Mouse (Mus musculus): ENCODE measurements at regions not wholly inside any gene's neighbourhood (a gene's known extent, or its start where the extent isn't known, plus 50 kb on each side); places are given as distances from the start of the nearest gene placed in this dataset.
"Not testable (repeated sequence)": the region's sequence is repeated elsewhere in the genome, so short reads cannot be mapped to it uniquely, and the experiment has no call there.

DNA sequence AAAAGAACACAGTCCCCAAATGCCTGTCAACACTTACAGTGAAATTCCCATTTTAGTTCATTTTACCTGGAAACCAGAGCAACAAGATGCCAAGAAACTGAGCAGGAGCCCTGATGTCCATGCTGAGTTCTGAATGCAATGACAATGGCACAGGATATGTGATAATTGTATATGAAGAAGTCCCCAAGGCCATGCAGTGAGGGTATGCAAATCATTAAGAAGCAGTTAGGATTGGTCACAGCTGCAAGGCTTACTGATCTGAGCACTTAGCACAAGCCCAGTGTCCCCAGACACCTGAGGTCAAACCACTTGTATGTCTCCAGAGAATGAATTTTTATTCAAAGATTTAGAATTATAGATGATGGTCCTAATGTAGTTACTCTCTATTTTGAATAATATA lies 419.0 kb upstream of the Tacstd2 start:
- DNase-seq, result not testable (repeated sequence)

DNA sequence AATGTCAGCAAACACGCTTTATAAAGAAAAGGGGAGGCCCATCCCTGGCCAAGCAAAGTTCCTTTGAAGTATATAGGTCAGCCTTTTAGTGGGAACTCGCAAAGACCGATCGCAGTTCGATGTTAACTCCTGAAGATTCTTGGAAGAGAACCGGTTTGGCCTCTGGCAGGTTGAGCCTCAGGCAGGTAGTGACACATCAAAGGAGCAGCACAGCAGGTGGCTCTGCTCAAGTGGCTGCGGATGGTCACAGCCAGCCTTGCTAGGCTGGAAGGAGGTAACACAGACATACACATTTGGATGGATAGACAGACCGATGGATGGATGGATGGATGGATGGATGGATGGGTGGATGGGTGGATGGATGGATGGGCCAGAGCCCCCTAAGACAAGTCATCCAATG lies 395.9 kb upstream of the Tacstd2 start:
- not testable (repeated sequence) for DNase-seq

DNA sequence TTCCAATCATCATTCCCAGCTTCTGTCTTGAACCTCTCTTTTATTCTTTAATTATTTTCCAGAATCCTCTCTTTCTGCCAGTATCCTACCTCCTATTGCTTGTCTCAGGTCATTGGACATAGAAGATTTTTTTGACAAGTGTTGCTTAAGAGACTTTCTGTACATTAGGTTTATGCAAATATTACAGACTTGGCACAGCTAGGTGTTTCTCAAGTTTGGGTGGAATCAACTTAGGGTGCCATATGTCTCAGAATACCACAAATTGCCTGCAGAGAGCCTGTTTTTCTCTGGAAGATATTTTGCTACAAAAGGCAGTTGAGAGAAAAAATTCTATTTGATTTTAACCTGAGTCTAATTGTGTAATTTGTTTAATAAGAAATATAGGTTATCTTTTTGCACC lies 386.9 kb upstream of the Tacstd2 start:
- no peak for DNase-seq

DNA sequence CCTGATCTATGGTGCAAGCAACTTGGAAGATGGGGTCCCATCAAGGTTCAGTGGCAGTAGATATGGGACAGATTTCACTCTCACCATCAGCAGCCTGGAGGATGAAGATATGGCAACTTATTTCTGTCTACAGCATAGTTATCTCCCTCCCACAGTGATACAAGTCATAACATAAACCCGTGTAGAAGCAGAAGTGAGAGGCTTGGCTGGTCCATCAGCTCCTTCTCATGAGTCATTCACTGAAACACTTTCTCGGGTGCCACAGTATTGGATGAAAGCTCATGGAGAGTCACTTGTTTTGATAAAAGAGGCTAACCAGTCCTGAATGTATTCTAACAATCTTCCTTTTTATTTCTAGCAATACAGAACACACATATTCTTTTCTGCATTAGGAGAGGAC lies 378.3 kb upstream of the Tacstd2 start:
- DNase-seq, result no peak

DNA sequence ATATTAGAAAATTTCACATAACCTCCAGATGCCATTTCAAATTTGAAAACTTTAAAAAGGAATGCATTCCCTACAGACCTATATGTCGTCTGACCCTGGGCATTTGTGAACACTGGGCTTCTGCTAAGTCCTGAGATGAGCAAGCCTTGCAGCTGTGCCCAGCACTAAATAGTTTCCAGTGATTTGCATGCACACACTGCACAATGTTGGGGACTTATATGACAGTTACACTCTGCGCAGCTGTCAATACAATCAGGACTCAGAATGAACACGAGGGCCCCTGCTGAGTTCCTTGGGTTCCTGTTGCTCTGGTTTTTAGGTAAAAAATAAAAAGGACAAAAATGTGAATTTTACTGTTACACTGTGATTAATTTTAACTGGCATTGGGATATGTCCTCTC lies 377.7 kb upstream of the Tacstd2 start:
- DNase-seq, result no peak

DNA sequence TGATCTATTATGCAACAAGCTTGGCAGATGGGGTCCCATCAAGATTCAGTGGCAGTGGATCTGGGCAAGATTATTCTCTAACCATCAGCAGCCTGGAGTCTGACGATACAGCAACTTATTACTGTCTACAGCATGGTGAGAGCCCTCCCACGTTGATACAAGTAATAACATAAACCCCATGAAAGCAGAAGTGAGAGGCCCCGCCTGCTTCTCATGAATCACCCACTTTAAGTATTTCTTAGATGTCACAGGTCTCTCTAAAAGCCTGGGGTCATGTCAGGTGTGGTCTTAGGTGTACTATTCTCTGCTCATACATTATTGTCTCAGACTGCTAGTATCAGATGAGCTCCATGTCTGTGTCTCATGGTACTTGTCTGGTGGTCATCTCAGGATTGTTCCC lies 360.9 kb upstream of the Tacstd2 start:
- DNase-seq, result no peak

DNA sequence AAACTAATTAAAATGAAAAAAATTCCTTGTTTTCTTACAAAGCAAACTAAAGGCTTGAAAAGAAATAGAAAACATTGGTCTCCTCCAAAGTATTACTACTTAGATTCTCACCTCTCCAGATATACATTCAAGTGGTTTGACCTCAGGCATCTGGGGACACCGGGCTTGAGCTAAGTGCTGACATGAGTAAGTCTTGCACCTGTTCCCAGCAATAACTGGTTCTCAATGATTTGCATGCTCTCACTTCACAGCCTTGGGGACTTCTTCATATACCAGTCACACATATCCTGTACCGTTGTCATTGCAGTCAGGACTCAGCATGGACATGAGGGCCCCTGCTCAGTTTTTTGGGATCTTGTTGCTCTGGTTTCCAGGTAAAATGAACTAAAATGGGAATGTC lies 360.3 kb upstream of the Tacstd2 start:
- no peak for DNase-seq

DNA sequence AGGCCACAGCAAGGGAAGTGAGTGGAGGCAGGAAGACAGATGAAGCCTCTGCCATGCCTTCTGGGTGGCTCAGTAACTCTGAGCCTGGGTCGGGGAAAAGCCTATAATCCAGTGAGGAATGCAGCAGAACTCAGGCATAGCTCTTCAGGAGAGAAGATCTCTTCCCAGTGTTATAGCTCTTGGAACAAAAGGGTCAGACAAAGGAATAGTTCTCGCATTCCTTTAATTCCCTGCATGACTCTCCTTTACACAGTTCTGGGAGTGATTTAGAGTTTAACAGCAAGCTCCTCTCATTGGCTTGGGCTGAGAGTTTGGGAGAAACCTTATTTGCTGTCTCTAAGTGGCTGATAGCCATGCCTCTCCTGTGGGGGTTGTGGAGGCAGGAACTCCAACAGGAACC lies 352.0 kb upstream of the Tacstd2 start:
- DNase-seq, result no peak

DNA sequence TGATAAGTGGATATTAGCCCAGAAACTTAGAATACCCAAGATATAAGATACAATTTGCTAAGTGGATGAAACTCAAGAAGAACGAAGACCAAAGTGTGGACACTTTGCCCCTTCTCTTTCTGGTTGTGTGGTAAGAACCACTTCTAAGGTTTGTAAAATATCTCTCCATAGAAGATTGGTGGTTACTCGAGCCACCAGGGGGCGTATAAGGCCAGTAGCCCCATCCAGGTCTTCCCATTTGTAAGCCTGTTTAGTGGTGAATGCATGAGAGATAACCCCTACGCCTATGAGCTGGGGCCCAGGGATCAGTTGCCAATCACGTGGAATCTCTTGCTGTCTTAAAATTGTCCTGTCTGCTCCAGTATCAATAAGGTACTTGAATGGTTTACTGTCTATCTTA lies 349.3 kb upstream of the Tacstd2 start:
- no peak for DNase-seq

DNA sequence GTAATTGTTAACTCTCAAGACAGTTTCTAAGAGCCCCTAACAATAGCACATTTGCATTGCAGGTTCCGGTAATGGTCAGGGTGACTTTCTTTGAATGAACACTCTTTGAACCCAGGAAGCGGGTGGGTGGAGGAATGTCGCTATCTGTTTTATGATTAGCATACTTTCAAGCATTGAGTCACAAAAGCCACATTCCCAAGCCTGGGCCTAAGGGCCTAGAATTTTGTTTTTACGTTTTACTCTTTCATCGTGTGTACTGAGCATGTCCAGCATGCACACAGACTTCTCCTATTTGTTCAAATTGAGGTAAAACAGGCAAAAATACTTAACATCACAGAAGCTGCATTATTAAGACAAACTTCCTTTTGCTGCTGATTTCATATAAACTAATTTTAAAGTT lies 345.9 kb upstream of the Tacstd2 start:
- DNase-seq, result not testable (repeated sequence)

DNA sequence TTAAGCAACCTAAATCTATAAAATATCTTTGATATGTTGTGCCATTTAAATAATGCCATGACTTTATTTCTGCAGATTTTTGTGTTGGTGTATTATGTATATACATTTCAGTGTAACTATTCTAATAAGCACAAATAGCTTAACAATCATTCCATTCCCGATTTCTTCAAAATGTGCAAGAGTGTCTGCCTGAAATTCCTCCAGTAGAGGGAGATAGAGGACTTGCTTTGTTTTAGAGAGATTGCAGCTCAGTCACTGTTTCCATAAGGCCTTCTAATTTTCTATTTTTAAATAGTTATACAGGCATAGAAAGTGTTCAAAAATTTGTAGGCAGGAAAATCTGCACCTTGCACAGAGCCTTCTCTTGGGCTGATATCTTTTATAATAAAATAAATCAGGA lies 322.3 kb upstream of the Tacstd2 start:
- DNase-seq, result not testable (repeated sequence)

DNA sequence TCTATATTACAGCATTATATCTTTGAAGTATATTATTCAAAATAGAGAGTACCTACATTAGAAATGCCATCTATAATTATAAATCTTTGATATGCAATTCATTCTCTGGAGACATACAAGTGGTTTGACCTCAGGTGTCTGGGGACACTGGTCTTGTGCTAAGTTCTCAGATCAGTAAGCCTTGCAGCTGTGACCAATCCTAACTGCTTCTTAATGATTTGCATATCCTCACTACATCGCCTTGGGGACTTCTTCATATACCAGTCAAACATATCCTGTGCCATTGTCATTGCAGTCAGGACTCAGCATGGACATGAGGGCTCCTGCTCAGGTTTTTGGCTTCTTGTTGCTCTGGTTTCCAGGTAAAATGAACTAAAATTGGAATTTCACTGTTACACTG lies 303.9 kb upstream of the Tacstd2 start:
- DNase-seq, result not testable (repeated sequence)

DNA sequence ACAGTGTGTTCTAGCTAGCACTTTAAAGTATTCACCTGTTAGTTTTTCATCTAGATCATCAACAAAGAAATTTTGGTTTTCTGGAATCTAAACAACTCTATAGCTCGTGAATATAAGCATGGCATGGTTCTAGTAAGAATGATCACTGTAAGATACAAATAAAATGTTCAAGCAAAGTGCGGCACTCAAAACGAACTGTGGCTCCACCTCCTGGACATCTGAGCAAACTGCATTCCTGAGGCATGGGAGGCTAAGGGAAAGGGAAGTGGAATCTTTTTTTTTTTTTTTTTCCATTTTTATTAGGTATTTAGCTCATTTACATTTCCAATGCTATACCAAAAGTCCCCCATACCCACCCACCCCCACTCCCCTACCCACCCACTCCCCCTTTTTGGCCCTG lies 276.9 kb upstream of the Tacstd2 start:
- peak; percentile 41 for DNase-seq

DNA sequence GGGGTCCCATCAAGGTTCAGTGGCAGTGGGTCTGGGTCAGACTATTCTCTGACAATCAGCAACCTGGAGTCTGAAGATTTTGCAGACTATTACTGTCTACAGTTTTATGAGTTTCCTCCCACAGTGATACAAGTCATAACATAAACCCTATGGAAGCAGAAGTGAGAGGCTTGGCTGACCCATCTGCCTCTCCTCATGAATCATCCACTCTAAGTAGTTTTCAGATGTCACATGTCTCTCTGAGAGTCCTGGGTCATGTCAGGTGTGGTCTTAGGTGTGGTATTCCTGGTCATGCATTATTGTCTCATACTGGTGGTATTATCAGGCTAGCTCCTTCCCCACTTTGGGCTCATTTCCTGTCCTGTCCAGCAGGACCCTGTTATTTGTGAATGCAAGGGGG lies 255.8 kb upstream of the Tacstd2 start:
- DNase-seq, result no peak

DNA sequence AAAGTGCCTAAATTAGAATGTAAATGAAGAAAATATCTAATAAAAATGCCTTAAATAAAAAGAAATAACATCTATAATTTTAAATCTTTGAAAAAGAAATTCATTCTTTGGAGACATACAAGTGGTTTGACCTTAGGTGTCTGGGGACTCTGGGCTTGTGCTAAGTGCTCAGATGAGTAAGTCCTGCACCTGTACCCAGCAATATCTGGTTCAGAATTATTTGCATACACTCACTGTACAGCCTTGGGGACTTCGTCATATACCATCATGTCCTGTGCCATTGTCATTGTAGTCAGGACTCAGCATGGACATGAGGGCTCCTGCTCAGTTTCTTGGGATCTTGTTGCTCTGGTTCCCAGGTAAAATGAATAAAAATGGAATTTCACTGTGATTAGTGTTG lies 255.1 kb upstream of the Tacstd2 start:
- DNase-seq, result no peak

DNA sequence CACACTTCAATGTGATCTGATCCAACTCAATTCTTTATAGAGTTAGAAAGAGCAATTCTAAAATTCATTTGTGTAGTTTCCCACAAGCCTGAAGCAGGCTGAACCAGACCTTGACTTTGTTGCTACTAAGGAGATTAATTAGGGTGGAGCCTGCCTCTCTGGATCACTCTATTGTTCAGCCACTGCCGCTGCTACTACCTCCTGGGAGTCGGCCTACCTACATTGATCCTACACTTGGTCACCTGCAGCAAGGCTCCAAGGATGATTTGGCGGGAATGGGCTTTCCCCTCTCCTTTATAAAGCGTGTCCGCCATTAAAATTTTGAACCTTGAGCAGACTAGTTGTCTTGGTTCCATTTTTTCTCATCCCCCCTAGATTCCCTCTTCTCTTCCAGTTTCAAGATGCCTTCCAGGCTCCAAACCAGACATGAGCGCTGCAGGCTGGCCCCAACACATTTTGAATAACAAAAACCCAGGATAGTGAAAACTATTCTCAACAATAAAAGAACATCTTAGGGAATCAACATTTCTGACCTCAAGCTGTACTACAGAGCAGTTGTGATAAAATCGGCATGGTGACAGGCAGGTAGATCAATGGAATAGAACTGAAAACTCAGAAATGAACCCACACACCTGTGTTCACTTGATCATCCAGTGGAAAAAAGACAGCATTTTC lies 251.6 kb upstream of the Tacstd2 start:
- DNase-seq, result no peak

DNA sequence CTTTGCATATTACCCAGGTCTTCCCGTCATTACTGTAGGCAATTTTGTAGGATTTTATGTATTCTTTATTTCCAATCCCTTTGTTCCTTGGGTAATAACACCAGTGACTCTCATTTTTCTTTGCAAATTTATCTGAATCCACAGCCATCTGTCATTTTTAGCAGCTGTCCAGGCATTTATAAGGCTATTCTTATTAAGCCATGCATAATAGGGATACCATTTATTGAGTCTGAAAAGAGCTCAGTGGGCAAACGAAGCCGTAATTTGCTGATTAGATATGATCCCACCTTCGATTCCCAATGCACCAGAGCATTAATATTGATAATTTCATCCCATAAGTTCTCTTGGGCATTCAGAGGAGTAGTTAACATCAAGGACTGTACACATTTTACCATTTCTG lies 243.3 kb upstream of the Tacstd2 start:
- no peak for DNase-seq

DNA sequence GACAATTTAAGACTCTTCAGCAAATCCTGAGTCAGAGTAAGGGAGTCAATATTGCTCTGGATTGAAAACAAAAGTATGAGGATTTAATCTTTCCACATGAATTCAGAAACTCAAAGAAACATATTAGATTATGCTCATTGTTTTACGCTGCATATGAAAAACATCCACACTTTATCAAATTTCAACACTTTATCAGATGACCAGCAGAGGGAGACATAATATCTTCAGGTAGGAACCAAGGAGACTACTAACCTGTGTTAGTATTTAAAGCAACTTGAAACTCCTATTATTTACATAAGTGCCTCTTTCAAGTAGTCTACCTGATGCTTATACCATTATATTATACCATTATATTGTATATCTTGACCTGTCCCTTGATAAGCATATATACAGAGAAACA lies 218.5 kb upstream of the Tacstd2 start:
- not testable (repeated sequence) for DNase-seq

DNA sequence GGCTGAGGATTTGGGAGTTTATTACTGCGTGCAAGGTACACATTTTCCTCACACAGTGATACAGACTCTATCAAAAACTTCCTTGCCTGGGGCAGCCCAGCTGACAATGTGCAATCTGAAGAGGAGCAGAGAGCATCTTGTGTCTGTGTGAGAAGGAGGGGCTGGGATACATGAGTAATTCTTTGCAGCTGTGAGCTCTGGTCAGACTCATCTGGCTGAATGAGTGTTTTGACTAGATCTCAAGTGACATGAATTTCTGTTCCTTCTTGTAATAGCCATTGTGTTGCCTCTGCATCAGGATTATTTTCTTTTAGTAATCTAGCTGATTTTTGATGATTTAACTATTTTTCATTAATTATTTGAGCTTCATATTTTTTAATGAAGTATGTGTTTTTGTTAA lies 190.0 kb upstream of the Tacstd2 start:
- no peak for DNase-seq

DNA sequence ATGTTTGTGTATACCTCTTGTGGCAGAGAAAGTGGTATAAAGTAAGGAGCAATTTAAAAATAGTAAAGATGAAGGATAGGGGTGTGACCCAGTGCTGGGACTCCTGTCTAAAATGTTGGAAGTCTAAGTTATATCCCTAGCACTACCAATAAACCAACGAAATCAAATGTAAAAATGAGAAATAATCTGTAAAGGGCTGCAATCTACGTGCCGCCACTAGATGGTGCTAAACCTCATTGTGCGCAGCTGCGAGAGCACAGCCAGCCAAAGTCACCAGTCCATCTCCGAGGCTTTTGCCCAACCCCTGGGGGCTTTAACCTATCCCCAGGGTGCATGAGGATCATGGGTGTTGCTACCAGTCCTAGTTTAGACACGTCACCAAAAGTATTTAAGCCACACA lies 163.4 kb upstream of the Tacstd2 start:
- peak; percentile 10 for DNase-seq

DNA sequence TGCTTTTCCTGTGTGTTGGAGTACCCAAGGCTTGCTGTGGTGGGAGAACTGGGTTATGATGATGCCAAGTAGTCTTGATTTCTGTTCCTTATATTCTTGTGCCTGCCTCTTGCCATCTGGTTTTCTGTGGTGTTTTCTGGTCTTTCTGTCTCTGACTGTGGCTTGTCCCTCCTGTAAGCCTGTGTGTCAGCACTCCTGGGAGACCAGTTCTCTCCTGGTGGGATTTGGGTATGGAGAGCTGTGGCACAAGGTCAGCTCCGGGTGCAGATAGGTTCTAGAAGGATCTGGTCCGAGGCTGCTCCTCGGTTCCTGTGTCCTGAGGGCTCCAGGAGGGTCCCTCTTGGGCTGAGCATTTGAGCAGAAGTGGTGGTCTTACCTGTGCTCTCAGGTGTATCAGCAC lies 155.4 kb upstream of the Tacstd2 start:
- DNase-seq, result not testable (repeated sequence)

DNA sequence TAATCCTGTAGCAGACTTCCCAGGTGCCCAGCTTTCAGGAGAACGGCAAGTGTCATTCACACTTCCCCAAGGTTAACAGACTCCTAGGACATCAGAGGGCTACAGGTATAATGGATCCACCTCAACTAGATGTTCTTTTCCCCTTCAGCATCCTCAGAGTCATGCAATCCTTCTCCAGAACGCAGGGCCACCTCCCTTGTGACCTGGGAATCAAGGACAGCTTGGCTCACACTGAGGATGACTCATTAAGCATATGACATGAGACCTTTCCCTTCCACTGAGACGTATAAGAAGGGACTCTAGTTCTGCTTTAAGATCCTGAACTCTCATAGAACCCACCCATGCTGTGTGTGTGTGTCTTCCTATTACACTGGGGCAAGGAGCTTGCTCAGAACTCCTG lies 147.5 kb upstream of the Tacstd2 start:
- not testable (repeated sequence) for DNase-seq

DNA sequence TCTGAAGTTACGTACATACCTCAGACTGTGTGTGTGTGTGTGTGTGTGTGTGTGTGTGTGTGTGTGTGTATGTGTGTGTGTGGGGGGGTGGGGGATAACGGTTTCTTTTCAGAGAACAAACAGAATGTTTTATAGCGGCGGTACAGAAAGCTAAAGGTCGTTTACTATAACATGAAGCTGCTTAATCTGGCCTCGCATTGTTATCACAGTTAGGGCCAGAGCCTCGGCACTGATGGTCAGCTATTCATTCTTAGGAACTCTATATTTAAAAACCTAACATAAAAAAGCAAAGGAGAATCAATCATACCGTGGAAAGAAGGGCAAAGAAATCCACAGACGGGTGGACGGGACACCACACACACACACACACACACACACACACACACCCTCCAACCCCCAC lies 146.0 kb upstream of the Tacstd2 start:
- not testable (repeated sequence) for DNase-seq

DNA sequence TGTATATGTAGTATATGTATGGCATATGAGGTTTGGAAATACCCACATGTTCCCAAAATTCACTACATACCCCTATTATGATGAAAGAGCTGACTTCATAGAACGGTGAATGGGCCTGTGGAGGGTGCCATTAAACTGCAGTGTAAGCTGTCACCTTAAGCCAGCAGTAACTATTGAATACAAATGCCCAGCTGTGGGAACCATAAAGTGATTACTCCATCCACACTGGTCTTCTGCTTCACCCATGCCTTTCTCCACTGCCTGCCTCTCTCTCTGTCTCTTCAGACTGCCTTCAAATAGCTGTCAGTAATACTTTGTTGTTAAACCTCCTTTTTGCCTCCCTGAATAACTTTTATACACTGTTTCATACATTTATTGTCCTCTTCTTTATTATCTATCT lies 143.5 kb upstream of the Tacstd2 start:
- DNase-seq, result not testable (repeated sequence)

DNA sequence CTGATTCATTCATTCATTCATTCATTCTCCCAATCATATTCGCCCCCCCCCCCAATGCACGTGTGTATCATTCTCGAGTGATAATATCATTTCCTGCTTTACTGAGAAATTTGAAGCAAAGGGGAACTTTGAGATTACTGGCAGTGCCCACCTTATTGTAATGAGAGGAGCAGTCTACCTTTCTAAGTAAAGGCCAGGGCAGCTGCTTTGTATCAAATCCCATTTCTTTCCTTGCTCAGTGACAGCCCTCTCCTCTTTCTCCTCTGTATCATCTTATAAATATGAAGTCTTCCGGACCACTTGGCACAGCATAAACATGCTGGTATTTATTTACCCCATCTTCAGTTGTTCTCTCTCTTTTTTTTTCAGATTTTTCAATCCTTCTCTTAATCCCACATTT lies 139.1 kb upstream of the Tacstd2 start:
- DNase-seq, result not testable (repeated sequence)

Data from adrenal gland, postnatal 10 days (tissue).